Mouse (Mus musculus): ENCODE measurements at regions not wholly inside any gene's neighbourhood (a gene's known extent, or its start where the extent isn't known, plus 50 kb on each side); places are given as distances from the start of the nearest gene placed in this dataset.

- ATAC-seq (replicated peaks; ENCODE audit: poor library complexity), result no peak
Measured at GRCm38 (mm10) chr13:99782883-99783721, 117.8 kb downstream of the Cartpt start.

- no peak for ATAC-seq (replicated peaks; ENCODE audit: poor library complexity)
Measured at GRCm38 (mm10) chr13:99781616-99782015, 119.3 kb downstream of the Cartpt start.

- no peak for ATAC-seq (replicated peaks; ENCODE audit: poor library complexity)
Measured at GRCm38 (mm10) chr13:99780751-99781460, 120.0 kb downstream of the Cartpt start.

GRCm38 (mm10) chr13:99778747-99779146, 122.1 kb downstream of the Cartpt start:
- ATAC-seq (replicated peaks; ENCODE audit: poor library complexity), result no peak

GRCm38 (mm10) chr13:99777736-99778135, 123.2 kb downstream of the Cartpt start:
- ATAC-seq (replicated peaks; ENCODE audit: poor library complexity), result no peak

GRCm38 (mm10) chr13:99765965-99766364, 134.9 kb downstream of the Cartpt start:
- ATAC-seq (replicated peaks; ENCODE audit: poor library complexity), result no peak

- ATAC-seq (replicated peaks; ENCODE audit: poor library complexity), result peak; percentile 89
Measured at GRCm38 (mm10) chr13:99764764-99765163, 136.1 kb downstream of the Cartpt start.

- peak; percentile 67 for ATAC-seq (replicated peaks; ENCODE audit: poor library complexity)
Measured at GRCm38 (mm10) chr13:99764097-99764714, 136.7 kb downstream of the Cartpt start.

- no peak for ATAC-seq (replicated peaks; ENCODE audit: poor library complexity)
Measured at GRCm38 (mm10) chr13:99761843-99762242, 139.0 kb downstream of the Cartpt start.

- ATAC-seq (replicated peaks; ENCODE audit: poor library complexity), result no peak
Measured at GRCm38 (mm10) chr13:99761423-99761822, 139.5 kb downstream of the Cartpt start.

- ATAC-seq (replicated peaks; ENCODE audit: poor library complexity), result no peak
Measured at GRCm38 (mm10) chr13:99760646-99761045, 140.2 kb downstream of the Cartpt start.

- ATAC-seq (replicated peaks; ENCODE audit: poor library complexity), result no peak
Measured at GRCm38 (mm10) chr13:99759256-99760044, 141.4 kb downstream of the Cartpt start.

- ATAC-seq (replicated peaks; ENCODE audit: poor library complexity), result no peak
Measured at GRCm38 (mm10) chr13:99754701-99755100, 146.2 kb downstream of the Cartpt start.

GRCm38 (mm10) chr13:99754251-99754652, 146.6 kb downstream of the Cartpt start:
- ATAC-seq (replicated peaks; ENCODE audit: poor library complexity), result peak; percentile 100

GRCm38 (mm10) chr13:99753526-99753925, 147.4 kb downstream of the Cartpt start:
- ATAC-seq (replicated peaks; ENCODE audit: poor library complexity), result no peak

GRCm38 (mm10) chr13:99750729-99751128, 150.2 kb downstream of the Cartpt start:
- no peak for ATAC-seq (replicated peaks; ENCODE audit: poor library complexity)

GRCm38 (mm10) chr13:99749342-99749741, 151.5 kb downstream of the Cartpt start:
- no peak for ATAC-seq (replicated peaks; ENCODE audit: poor library complexity)

GRCm38 (mm10) chr13:99748128-99748527, 152.8 kb downstream of the Cartpt start:
- no peak for ATAC-seq (replicated peaks; ENCODE audit: poor library complexity)

GRCm38 (mm10) chr13:99745526-99745925, 155.4 kb downstream of the Cartpt start:
- ATAC-seq (replicated peaks; ENCODE audit: poor library complexity), result peak; percentile 65

GRCm38 (mm10) chr13:99744790-99745120, 156.1 kb downstream of the Cartpt start:
- ATAC-seq (replicated peaks; ENCODE audit: poor library complexity), result no peak
